Mouse (Mus musculus) c-Kit-positive CD71-positive TER-119-negative erythroid progenitor cells, embryonic 14.5 days (primary cell): ENCODE results near the gene Nr5a1.

ENCODE experiments used
- DNase-seq: peaks from one replicate; pipeline ENCODE4 v3.0.0-alpha.2; 2013; ENCODE audit warnings: low read depth

Nr5a1 gene

DNA sequence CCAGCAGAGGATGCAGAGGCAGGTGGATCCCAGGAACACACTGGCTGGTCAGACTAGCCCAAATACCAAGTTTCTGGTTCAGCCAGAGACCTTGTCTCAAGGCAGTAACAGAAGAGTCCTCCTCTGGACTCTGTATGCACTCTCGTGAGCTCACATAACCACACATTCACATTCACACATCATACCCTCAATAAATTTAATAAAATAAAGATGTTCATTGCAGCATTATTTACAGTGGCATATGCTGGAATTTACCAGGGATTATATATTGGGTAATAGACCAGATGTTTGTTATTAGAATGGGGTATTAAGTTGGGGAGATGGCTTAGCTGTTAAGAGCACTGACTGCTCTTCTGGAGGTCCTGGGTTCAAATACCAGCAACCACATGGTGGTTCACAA is 64.0 kb downstream of the Nr5a1 start:
- no peak for DNase-seq

DNA sequence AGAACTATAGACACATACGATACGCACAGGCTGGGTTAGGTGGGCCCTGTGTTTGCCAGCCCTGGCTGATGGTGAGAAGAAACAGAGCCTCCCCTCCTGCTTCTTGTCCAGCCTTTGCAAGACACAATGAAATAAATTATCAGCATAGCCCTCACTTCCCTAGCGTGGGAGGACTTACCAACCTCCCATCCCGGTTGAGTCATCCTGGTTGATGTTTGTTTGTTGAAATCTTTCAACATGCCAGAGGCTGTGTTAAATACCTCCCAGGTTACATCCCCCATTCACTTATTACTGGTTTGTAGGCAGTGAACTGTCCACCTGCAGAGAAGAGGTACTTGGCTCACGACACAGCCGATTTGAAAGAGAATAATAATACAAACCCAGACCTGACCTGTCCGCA is 66.7 kb downstream of the Nr5a1 start:
- DNase-seq, result no peak

DNA sequence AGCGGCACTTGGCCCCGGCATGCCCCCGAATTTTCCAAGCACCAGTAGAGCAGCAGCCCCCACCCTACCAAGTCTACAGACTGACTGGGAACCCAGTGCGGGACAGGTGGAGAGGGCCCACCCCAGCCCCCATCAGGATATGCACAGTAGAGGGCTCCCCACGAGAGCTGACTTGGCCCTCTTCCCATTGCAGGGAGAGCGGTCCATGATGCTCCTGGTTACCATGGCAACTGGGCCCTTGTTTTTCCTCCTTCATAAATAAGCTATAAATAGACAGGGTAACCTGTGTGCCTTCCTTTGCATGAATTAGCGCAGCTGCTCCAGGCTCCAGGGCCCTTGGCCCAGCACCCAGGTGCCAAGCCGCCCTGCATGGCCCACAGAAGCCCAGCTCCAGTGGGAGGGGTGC is 67.1 kb downstream of the Nr5a1 start:
- DNase-seq, result no peak

DNA sequence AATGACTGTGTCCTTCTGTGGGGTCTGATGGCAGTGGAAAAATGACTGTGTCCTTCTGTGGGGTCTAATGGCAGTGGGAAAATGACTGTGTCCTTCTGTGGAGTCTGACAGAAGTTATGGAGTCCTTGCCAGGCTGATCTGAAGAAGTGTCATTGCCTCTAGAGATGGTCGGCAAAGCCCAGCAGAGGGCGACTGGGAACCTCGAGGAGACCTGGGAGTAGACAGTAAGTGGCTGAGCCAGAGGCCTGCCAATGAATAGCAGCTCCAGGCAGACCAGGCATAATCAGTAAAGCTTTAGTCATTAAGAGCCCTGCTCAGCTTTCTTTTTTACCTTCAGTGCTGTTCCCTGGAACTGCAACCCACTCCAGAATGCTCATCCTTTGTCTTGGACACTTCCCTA is 68.4 kb downstream of the Nr5a1 start:
- DNase-seq, result peak; percentile 56

DNA sequence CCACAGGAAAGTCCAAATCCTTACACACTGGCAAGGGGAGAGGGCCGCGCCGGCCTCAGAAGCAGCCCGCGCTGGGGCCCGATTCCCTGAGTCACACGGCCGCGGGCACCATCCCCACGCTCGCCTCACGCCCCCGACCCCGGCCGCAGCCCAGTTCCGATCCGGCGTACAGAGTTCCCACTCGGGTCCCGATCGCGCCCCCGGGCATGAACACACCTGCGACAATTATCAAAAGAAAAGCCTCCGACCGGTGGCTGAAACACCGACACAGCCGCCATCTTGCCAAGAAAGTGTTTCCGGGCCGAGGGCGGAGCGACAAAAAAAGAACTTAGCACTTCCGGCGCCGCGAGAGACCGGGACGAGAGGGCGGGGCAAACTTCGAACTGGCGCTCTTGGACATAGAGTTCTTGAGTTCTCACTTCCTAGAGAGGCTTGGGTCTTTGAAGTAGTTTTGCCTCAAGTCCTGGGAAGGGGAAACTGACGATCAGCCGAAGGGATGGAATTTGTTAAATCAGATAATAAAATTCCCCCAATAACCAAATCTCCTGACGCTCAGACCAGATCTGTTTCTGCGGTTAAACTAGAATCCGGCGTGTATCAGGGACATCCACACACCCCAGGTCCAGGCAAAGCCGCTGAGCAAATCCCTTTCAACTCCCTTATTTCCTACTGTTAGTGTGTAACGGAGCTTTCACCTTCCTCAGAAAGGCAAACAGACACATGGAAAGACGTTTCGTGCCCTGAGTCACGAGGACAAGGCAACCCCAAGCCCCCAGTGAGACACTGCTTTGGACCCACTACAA is 70.5 kb downstream of the Nr5a1 start, which contains the start of gene Psmb7:
TSS of gene Psmb7 (minus strand) at position 463 of the 803 bp plus-strand sequence.
- DNase-seq, result peak; percentile 94
